Mouse (Mus musculus) hindbrain, embryonic 16.5 days (tissue): ENCODE data around the gene Rab33b. TPM values are rescaled to one million over a fixed set of nuclear protein-coding genes. Genes with fewer than 3 reads are reported as not detected.
A peak's percentile ranks its signal among the peaks of the same experiment; 100 is the strongest.

ENCODE experiments used
- ATAC-seq: fragments of 200-750 bp; cut with Nextera tagmentation; 2 replicates; pipeline ENCODE4 v1.8.0; 2017; ENCODE audit warnings: moderate TSS enrichment, moderate library complexity
- H3K27ac ChIP-seq: fragments of 300-500 bp; sonication (generic); 2 replicates; pipeline ENCODE4 v1.5.1; 2014; ENCODE audit warnings: low read depth, mild to moderate bottlenecking, control low read depth, low read length, moderate library complexity
- H3K27me3 ChIP-seq: fragments of 300-500 bp; sonication (generic); replicated peaks from 2 replicates; pipeline ENCODE4 v1.6.1; 2014; ENCODE audit warnings: low read length; ENCODE audit not compliant: control insufficient read depth, insufficient read depth
- H3K36me3 ChIP-seq: fragments of 300-500 bp; sonication (generic); 2 replicates; pipeline ENCODE4 v1.6.1; 2014; ENCODE audit warnings: mild to moderate bottlenecking, low read length, moderate library complexity, mixed read lengths; ENCODE audit not compliant: control insufficient read depth, insufficient read depth
- H3K4me1 ChIP-seq: fragments of 300-500 bp; sonication (generic); 2 replicates; pipeline ENCODE4 v1.6.1; 2014; ENCODE audit warnings: low read depth, low read length; ENCODE audit not compliant: control insufficient read depth, insufficient read depth
- H3K4me2 ChIP-seq: fragments of 300-500 bp; sonication (generic); 2 replicates; pipeline ENCODE4 v1.6.1; 2014; ENCODE audit warnings: mild to moderate bottlenecking, low read length, control low read depth, moderate library complexity
- H3K4me3 ChIP-seq: fragments of 300-500 bp; sonication (generic); 2 replicates; pipeline ENCODE4 v1.5.1; 2014; ENCODE audit warnings: mild to moderate bottlenecking, low read length, control low read depth, moderate library complexity
- H3K9ac ChIP-seq: fragments of 300-500 bp; sonication (generic); 2 replicates; pipeline ENCODE4 v1.6.1; 2014; ENCODE audit warnings: low read depth, mild to moderate bottlenecking, control low read depth, low read length, moderate library complexity
- H3K9me3 ChIP-seq: fragments of 300-500 bp; sonication (generic); 2 replicates; pipeline ENCODE4 v1.6.1; 2014; ENCODE audit warnings: mild to moderate bottlenecking, low read length, moderate library complexity; ENCODE audit not compliant: control insufficient read depth
- WGBS: fragments of 180-500 bp; shearing (Covaris S2); extraction: QIAGEN DNeasy Blood & Tissue Kit; methylation state at CpG from one replicate; pipeline ENCODE4 v1.1.7; 2014; 5-methylcytosine and 5-hydroxymethylcytosine counted together
- polyA plus RNA-seq: library from polyadenylated mRNA; unstranded; fragments of >200 nt; fragmentation: Nextera tagmentation; extraction: Ambion mirVana; gene quantifications from 2 replicates; pipeline ENCODE4 v1.2.1, GENCODE M21; 2015

Gene Rab33b
- polyA plus RNA-seq, 1 experiment from 2014 or later = 32.0 TPM

DNA sequence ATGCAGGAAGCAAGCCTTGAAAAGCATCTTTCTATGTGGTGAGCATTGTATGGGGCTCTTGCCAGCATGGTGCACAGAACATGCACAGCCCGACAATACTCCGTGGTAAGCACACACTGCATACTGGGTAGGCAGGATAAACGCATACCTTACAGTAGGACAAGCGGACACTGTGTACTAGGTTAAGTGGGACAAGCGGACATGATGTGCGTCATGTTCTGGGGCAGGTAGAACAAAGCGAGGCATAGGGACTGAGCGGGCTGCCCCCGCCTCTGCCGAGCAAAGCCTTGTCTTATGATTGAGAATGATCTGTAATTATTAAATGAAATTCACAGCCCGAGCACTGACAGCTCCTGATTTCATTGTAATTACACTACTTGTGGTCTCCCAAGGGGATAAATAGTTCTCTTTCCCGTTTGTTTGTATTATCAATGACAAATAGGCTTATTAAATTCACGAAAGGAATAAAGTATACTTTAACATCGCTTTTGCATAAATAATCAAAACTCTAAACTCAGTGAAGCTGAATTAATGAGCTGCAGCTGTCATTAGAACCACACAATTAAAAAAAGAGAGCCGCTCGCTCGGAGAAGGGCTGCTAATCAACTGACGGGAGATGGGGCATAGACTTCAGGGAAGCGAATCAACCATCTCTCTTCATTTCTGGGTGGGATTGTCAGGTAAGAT is 60.9 kb downstream of the Rab33b start:
- peak; percentile 62 for ATAC-seq
- H3K9ac ChIP-seq = no peak overlapping the region
- H3K4me3 ChIP-seq = no peak overlapping the region
- H3K4me2 ChIP-seq = peak overlapping the region; percentile 15; the same call in 1 of the 2 replicates
- H3K9me3 ChIP-seq = no peaks in the 10 kb centered on the region
- peaks cover 19% of the 10 kb centered on the region for H3K36me3 ChIP-seq
- H3K27me3 ChIP-seq = no peaks in the 10 kb centered on the region
- H3K4me1 ChIP-seq = peaks cover 4% of the 10 kb centered on the region; the same call in 1 of the 2 replicates
- no peak overlapping the region for H3K27ac ChIP-seq
- 51% methylated on average over 19 of the region's 19 CpGs for WGBS

Other genes with a start within 250 kb of the Rab33b start
- 30.2 and 31.4 TPM in 2 replicates for gene Elf2, start 143.3 kb upstream of the Rab33b start, polyA plus RNA-seq
- 1.8 and 2.2 TPM in 2 replicates for gene Mgarp, start 87.2 kb upstream of the Rab33b start, polyA plus RNA-seq
- gene Ndufc1, start 74.9 kb upstream of the Rab33b start, polyA plus RNA-seq = 688 and 807 TPM in 2 replicates
- gene Naa15, start 68.8 kb upstream of the Rab33b start, polyA plus RNA-seq = 32.6 and 34.5 TPM in 2 replicates
- gene Setd7, start 77.0 kb downstream of the Rab33b start, polyA plus RNA-seq = 2.1 and 2.7 TPM in 2 replicates
- 0.33 and 0.40 TPM in 2 replicates for gene Mgst2, start 176.4 kb downstream of the Rab33b start, polyA plus RNA-seq